Mouse (Mus musculus) heart, postnatal 14 days (tissue): Measurements from ENCODE around the gene Cirbp. TPM values are rescaled to one million over a fixed set of nuclear protein-coding genes. Genes with fewer than 3 reads are reported as not detected.

Experiments
- DNase-seq, 2 experiments: peaks; one replicate each; pipeline ENCODE4 v3.0.0; 2021 to 2022
- intact Hi-C: fragments of 180-260 bp; cut with DNase I; formaldehyde crosslinking; loops from one replicate; pipeline ENCODE4 v1.15.1; 2025
- total RNA-seq, 2 experiments: library from RNA; stranded (reverse); gene quantifications; 2 replicates each; pipeline ENCODE4 v1.2.3; 2021

Cirbp gene
- total RNA-seq, 2 experiments from 2014 or later: 40.4 to 64.3 TPM

DNA sequence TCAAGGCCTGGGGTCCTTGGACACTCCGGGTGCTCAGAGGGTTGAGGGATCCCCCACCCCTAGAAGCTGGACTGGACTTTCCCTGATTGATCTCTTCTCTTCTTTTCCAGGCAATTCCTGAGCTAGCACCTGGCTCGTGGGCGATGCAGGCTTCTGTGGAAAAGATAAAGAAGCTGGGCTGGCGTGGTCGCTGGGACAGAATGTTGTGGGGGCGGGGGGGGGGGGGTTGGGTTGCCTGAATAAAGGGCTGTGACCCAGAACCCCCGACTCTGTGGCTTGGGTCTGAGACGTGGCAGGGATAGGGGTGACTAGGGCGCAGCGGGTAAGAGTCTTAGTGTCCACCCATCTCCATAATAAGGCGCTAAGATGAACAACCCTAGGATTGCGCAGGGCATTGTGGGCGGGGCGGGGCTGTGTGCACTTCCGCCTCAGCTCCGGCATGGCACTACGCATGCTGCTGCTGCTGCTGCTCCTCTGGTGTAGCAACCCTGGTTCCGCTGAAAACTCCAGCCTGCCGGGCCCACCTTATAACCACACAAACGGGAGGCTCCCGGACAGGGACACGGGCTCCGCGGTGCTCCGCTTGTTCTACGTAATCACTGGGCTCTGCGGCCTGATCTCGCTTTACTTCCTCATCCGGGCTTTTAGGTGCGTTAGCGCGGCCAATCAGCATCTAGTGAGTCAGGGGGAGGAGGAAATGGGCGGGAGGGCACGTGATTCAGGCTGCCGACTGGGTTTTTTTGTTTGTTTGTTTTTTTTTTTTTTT, 6.9 kb downstream of the Cirbp start, which contains the start of gene 1600002K03Rik:
TSS of gene 1600002K03Rik (plus strand) at position 418 of the 766 bp plus-strand sequence.
- DNase-seq: peak; percentile 86 to 87
- intact Hi-C loops: no loop called here

DNA sequence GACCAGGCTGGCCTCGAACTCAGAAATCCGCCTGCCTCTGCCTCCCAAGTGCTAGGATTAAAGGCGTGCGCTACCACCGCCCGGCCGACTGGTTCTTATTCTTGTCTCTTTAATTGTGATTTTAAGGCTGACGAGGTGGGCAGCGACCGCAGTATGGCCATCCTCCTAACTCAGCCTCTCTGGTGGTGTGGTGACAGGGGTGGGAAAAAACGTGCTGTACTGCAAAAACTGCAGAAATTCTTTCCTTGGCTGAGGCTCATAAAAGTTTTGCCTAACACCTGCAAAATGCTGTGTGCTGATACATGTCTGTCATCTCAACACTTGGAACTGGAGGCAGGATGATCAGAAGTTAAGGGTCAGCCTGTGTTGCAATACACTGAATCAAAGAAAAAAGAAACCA, 7.6 kb downstream of the Cirbp start:
- DNase-seq: no peak
- intact Hi-C loops: no loop called here

DNA sequence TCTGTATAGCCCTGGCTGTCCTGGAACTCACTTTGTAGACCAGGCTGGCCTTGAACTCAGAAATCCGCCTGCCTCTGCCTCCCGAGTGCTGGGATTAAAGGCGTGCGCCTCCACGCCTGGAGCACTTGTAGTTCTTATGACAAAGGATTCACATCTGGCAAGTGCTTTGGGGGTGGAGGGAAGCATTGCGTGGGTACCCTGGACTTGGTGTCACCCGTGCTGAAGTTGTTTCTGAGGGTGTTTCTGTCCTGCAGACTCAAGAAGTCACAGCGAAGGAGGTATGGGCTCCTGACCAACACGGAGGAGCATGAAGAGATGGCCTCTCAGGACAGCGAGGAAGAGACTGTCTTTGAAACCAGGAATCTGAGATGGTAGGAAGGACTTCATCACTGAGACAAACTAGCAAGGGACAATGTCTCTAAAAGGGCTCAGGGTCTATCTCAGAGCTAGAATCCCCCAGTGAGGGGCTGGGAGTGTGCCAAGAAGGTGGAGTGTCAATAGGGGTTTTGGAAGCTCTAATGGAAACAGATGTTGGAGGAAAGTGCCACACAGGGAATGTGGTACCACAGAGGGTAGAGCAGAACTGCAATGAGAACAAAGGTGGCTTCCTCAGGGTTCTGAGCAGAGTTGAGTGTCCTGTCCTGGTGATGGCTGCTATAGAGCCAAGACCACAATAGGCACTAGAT, 8.3 kb downstream of the Cirbp start:
- intact Hi-C loops: no loop called here
- DNase-seq: no peak

DNA sequence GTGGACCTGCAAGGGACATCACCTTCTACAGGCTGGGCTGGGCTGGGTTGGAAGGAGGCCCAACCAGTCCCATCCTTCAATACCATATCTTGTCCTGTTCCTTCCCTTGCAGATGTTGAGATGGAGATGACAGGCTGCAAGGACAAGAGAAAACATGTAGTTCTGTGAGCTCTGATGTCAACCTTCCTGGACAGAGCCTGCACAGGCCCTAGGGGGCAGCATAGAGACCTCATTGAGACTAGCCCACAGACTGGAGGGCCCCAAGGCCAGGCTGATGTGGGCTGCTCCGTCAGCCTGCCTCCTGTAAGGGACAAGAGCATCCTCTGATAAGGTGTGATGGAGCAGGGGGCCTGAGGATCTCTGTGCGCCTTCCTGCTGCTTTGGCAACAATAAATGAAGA, 8.9 kb downstream of the Cirbp start:
- intact Hi-C loops: loop anchor here (1.0 to 5.0 kb wide), 2 partner anchors 71 to 168 kb away; no protein-coding TSS in a partner anchor
- DNase-seq: peak in 1 of 2 experiments; percentile 44

DNA sequence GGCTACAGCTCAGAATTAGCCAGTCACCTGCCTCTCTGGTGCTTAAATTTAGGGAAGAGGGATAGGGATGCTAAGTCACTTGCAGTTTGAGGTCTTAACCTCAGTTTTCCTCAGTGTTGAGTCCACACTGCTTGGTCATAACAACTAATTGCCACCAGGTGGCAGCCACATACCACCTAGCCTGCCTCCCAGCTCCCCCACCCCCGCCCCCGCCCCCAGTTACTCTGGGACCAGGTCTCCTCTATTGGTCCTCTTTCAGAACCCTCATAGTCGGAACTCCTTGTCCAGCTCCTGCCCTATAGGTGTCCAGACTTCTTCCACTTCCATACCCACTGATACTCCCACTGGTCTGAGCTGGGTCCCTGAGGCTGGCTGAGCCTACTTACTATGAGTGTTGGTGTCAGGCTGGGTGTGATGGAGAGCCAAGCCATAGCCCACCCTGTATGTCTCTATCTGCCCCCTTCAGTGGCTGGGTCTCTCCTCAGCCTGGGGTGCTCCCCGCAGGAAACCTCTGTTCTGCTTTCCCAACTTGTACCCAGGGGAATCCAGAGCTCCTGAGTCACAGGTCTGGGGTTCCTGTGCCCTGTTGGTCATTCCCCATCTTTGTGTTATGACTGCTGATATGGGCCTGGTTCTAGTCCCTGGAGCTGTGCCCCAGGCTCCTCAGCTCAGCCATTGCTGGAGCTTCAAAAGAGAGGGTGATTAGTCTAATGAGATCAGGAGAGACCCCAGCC, 9.9 kb downstream of the Cirbp start:
- intact Hi-C loops: loop anchor here (1.0 to 5.0 kb wide), 2 partner anchors 70 to 167 kb away; no protein-coding TSS in a partner anchor
- peak in 1 of 2 experiments; percentile 57 for DNase-seq

DNA sequence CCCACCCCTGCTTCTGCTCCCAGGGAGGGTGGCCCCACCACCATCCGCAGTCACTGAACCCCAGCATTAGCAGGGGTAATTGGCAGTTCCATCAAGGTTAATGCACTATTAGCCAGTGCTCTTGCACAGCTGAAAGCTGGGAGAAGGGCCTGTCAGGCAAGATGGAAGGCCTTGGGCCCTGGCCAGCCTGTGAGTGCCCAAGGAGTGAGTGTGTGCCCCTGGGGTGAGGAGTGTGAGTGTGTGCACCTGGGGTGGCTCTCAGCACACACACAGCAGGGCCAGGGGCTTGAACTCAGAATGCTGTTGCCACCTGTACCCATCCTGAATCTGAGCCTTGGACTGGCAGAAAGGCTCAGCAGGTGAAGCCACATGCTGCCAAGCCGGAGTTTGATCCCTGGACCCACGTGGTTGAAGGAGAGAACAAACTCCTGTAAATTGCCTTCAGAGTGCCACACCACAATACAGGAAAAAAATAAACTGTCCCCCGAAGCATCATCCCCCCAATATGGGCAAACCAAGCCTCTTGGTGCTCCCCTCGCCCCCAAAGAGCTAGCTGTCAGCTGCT, 10.6 kb downstream of the Cirbp start:
- DNase-seq: no peak
- intact Hi-C loops: loop anchor here (5.0 kb wide), 1 partner anchor 166 kb away; no protein-coding TSS in a partner anchor

DNA sequence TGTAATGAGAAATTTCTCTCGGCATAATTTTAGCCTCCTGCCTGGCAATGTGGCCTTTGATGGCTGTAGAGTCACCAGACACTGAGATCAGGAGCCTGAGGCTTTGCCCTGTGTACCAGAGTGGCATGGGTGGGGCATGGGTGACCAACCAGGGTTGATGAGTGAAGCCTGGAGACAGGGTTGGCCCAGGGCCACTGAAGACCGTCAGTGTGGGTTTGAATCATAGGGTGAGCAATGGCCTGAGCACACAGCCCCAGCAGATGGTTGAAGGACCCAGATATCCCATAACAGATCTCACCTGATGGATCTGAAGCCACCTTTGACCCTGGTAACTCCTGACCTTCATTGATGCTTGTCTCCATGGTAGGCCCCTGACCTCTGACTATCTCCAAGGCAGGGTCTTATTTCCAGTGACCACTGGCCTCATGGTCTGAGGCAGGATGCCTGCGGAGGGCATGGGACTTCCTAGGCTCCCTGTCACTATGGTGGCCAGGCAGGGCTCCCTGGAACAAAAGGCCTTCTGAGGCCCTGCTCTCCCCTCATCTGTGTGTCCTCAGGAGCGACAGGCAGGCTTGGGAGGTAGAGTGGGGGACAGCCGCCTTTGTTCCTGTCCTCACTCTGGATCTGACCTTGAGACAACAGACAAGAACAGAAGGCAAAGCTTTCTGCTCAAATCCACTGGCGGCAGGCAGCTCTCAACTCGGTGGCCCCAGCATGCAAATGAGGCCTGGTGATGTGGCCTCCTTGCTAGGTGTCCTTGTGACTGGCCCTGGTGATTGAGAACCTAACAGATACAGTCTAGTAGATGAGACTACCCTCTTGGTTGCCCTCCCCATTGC, 11.9 kb downstream of the Cirbp start:
- DNase-seq: no peak
- intact Hi-C loops: loop anchor here (5.0 kb wide), 1 partner anchor 165 kb away; no protein-coding TSS in a partner anchor

DNA sequence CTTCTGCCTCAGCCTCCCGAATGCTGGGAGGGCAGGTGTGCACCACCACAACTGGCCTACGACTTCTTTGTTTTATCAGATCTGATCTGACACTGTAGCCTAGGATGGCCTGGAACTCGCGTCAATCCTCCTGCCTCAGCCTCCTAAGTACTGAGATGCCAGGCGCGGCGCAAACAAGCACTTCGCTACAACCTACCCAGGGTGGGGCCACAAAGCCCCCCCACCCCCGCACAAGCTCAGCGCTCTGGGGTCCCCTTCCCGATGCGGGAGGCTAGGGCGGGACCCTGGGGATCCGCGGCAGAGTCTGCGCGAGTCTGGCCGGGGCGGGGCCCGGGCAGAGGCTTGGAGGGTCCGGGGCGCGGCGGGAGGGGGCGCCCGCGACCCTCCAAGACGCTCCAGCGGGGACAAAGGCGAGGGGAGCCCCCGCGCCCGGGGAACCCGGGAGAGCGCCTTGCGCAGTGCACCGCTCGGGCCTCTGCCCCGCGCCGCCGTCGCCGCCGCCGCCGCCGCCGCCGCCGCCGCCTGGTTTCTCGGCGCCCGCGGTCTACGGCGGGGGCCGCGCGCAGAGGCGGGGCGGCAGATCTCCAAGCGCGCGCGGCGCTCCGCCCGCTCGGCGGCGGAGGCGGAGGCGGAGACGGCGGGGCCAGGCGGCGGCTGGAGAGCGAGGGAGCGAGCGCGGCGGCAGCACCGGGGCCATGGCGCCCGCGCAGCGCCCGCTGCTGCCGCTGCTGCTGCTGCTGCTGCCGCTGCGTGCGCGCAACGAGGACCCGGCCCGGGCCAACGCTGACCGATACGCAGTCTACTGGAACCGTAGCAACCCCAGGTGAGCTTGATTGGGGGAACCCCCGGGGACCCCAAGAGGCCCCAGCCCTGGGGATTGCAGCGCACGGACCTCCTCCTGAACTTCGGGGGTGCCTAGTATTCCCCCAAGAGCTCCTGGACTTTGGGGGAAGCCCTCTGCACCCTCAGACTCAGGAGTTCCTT, 13.6 kb downstream of the Cirbp start, which contains the start of gene Efna2:
TSS of gene Efna2 (plus strand) at position 415 of the 984 bp plus-strand sequence.
- intact Hi-C loops: loop anchor here (5.0 kb wide), 1 partner anchor 163 kb away; no protein-coding TSS in a partner anchor
- DNase-seq: peak; percentile 59 to 71

DNA sequence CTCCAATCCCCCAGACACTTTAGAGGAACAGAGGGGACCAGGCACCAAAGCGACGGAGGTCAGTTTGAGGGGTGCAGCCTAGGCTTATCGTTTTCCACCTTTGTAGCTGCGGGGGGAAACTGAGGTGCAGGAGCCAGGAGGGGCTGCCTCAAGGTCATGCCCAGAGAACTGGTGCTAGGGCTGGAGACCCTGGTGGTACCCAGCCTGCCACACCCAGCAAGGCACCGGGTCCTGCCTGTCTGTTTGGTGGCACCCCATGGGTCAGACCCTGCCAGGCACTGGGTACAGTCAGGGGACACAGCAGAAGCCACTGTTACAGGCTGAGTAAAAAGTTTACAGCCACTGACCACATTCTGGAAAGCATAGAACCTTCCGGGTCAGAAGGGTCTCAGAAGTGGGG, 14.5 kb downstream of the Cirbp start:
- intact Hi-C loops: no loop called here
- DNase-seq: no peak

DNA sequence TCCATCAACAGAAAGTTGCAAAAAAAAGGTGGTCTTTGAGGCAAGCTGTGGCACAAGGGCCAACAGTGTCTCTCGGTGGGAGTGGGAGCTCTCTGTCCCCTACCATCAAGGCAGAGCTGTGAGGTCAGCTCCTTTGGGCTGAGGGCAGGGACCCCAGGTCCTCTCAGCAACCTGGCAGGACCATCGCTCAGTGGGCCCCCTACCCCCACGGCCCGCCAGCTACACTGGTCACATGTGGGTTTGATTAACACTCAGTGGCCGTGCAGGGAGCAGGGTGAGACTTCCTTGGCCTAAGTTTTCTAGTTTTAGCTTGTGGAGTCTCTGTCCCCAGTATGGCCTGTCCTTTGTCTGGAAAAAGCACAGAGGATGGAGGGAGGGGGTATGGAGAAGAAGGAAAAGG, 15.0 kb downstream of the Cirbp start:
- intact Hi-C loops: no loop called here
- no peak for DNase-seq

DNA sequence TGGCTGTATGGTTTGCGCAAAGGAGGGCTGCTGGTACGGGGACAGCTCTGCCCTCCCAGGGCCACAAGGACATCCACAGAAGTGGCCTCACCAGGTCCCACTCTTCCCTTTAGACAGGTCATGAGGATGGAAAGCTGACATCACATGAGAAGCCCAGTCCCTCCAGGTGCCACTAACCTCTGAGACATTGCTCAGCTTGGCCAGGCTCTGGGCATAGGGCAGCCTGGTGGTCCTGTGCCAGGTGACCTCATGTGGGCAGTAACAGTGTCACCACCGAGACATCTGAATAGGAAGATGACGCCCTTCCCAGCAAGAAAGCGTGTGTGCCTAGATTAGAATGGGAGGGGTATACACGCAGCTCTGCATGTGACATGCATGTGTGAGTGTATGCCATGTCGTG, 16.8 kb downstream of the Cirbp start:
- intact Hi-C loops: no loop called here
- DNase-seq: no peak

DNA sequence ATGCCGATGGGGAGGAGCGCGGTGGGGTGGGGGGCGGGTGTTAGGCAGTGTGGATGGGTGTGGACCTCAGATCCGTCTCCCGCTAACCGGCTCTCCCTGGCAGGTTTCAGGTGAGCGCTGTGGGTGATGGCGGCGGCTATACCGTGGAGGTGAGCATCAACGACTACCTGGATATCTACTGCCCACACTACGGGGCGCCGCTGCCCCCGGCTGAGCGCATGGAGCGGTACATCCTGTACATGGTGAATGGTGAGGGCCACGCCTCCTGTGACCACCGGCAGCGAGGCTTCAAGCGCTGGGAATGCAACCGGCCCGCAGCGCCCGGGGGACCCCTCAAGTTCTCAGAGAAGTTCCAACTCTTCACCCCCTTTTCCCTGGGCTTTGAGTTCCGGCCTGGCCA, 20.9 kb downstream of the Cirbp start:
- intact Hi-C loops: no loop called here
- no peak for DNase-seq

DNA sequence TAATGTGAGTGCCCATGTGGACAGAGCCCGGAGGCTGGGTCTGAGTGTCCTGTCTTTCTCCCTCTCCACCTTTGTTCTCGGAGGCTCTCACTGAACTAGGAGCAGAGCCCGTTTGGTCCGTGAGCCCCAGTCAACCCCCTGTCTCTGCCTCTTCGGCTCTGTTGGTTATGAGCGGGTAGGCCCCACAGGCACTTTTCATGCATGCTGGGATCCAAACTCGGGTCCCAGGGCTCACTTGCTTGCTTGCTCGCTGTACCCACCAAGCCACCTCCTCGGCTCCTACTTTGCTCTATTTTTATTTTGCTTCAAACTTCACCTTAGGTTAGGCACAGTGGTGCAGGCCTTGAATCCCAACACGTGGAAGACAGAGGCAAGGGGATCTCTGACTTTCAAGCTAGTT, 22.0 kb downstream of the Cirbp start:
- no peak for DNase-seq
- intact Hi-C loops: no loop called here

DNA sequence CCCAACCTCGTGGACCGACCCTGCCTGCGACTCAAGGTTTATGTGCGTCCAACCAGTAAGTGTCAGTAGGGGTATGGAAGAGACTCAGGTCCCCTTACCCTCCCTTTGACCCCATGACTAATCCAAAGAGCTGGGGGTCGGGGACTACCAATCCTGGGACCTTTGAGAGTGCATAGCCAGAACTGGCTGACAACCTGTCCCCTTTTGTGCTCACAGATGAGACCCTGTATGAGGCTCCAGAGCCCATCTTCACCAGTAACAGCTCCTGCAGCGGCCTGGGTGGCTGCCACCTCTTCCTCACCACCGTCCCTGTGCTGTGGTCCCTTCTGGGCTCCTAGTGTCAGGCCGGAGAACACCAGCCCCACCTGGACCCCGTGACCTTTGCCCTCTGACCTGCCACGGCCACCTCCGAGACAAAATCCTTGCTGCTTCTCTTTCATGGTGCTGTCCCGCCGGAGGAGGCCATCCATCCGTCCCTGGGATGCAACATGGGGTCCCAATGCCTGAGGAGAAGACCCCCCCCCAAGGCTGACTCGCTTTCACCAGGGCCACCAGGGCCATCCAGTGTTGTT, 22.8 kb downstream of the Cirbp start:
- DNase-seq: no peak
- intact Hi-C loops: no loop called here

DNA sequence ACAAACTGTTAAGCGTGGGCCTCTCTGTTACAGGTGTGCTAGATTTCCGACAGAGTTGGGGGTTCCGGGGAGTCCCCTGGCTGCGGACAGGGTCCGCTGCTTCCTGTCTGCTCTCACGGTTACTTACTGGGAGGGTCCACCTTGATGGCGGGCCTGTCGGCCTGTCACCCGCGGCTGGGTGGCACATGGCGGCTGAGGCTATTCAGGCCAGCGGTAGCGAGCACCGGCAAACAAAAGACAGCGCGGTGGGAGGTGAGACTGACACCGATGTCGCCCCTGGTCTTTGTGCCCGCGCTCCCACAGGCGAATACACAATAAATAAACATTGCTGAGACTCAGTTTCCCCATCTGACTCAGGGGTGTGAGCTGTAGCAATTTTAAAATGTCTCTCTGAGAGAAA, 24.2 kb downstream of the Cirbp start:
- no peak for DNase-seq
- intact Hi-C loops: no loop called here

DNA sequence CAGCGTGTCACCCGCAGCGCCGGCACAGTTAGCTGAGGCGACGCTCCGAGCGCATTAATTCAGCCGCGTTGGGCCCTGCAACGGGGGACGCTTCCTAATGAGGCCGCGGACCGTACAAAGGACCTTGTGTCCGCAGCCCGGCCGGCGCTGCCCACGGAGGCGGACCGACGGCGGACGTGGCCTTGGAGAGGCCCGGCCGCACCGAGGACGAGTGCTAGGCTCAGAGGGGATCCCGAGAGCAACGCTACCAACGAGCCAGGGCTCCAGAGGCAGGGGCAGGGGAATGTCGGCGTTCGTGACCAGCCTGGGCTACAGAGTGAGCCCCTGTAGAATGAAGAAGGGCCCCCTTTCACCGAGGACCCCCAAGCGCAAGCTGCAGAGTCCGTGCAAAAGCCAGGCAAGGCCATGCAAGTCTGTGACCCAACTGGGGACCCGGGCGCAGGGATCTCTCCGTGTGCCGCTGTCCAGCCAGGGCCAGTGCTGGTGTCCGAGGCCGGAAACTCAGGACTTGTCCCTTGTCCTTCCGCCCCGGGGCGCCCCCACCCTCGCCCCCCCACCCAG, 24.8 kb downstream of the Cirbp start:
- peak; percentile 41 to 49 for DNase-seq
- intact Hi-C loops: no loop called here

DNA sequence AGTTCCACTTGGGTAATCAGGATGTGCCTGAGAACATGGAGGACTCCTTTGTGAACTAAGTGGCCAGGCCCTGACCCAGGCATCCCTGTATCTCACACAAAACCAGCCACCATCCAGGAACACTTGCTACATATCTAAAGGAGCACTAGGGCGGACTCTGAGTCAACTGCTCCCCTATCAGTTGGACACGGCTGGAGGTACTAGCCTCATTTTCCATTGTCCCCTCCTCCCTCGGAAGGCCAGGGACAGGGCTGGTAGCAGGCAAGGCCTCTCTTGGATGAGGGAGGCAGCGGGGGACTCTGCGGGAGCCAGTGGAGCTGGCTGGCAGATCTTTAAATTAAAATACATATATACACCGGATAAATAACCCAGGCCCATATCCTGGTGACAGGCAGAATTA, 28.2 kb downstream of the Cirbp start:
- intact Hi-C loops: no loop called here
- DNase-seq: no peak

DNA sequence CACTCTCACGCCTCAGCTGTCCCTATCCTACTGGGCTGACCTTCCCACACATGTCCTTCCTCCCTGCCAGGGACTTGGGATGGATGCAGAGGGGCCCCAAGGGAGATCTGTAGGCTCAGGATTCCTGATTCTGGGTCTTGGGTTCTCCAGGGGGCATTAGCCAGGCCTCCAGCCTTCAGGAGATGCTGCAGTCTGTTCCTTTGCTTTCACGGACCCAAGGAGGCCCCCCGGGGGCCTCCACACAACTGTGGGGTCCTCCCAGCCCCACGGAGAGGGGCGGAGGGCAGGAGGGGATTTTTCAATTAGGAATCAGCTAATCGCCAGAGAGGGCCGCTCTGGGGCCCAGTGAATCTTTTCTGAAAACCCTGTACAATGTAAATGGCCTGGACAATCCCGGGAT, 28.7 kb downstream of the Cirbp start:
- no peak for DNase-seq
- intact Hi-C loops: no loop called here
